Mouse (Mus musculus): ENCODE data around the gene St5.
A peak's percentile ranks its signal among the peaks of the same experiment; 100 is the strongest.

The St5 gene

GRCm38 (mm10) chr7:109703190-109704015, at the start of gene St5, which contains the start of gene Akip1:
St5 (minus strand) TSS chr7:109703605.
Akip1 (plus strand) TSS chr7:109703690.
- peak; percentile 99 for DNase-seq

DNA sequence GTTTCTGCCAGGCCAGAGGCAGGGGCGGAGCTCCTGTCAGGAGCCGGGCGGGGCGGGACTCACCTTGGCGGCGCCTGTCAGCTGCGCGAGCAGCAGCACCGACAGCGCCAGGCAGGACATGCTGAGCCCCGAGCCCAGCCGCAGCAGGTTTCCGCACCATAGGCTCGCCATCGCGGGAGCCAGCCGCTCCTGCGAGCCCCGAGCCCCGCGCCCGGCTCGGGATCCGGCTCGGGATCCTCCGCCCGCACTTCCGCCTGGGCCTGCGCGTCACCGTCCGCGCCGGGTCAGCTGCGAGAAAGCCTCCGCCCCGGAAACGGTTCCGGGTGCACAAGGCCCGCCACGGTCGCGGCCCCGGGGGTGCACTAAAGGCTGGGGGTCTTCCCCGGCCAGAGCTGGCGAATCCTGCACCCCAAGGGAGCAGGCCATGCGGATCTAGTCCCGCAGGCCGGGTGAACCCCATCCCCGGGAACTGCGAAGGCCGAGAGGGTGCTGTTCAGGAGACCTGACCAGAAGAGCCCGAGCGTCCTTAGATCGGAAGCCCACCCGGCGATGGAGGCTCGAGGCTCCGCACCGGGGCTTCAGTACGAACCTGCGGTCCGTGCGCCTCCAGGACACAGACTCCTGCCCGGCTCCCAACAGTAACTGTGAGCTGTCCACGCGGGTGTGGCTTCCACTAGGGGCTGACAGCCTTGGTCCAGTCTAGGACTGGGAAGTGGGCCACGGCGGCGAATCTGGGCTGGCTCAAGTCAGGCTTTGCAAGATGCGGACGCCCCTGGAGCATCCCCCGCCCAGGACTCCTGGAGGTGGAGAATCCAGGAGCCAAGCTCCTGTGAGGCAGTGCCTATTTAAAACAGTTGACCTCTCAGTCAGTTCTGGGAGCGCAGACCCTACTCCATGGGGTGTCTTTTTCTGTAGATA, 48.9 kb upstream of the St5 start, which contains the start of gene Tmem9b:
Gene Tmem9b, minus strand, starts transcription at position 868 of the 918 bp plus-strand sequence.
- peak; percentile 83 to 84 for DNase-seq

DNA sequence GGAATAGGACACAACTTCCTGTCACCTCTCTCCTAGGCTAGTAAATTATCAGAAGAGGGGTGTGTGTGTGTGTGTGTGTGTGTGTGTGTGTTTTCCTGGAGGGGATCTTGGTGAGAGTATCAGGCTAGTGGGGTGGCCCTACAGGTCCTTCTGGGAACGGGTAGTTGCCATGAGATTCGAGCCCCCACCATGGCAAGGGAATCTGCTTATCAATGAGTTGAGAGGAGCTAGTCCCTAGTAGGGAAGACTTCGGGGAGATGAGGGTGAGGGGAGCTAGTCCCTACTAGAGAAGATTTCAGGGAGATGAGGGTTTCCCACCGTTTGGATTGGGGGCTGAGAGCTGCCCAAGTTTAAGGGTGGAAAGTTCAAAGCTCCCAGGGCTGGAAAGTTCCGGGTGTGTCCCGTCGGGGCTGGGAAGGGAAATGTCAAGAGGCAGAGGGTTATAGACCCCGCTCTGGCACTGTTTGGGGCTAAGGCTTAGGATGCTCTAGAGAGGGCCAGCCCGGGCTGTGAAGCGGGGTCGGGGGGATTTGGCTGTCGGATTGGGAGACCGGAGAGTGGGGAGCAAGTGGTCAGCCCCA, 48.1 kb upstream of the St5 start:
- DNase-seq, result peak in 1 of 2 experiments; percentile 22

DNA sequence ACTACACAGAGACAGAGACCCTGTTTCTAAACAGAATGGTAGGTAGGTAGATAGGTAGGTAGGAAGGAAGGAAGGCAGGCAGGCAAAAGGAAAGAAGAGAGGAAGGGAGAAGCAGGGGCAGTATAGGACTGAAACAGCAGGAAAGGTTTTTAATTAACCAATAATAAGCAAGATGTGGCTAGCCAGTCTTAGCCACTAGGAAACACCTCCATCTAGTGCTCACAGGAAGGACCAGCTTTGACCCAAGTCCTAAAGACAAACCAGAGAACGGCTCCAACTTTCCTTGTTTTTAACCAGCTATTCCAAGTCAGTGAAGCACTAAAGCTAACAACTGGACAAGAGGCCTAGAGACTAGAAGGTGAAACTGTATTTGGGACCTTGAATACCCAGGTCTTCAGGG, 44.3 kb upstream of the St5 start:
- no peak for DNase-seq

- DNase-seq, result no peak
Measured at GRCm38 (mm10) chr7:109741703-109742102, 38.3 kb upstream of the St5 start.

DNA sequence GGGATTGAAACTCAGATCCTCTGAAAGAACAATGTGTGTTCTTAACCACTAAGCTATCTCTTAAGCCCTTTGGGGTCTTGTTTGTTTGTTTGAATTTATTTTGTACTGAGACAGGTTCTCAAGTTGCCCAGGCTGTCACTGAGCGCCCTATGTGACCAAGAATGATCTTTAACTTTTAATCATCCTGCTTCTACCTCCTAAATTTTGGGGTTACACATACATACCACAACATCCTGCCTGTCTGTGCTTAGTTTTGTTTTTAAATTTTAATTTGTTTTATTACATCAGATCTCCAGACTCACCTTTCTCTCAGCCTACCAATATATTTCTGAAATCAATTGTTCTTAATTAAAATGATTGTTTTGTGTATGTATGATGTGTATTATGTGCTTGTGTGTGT, 37.7 kb upstream of the St5 start:
- no peak for DNase-seq

DNA sequence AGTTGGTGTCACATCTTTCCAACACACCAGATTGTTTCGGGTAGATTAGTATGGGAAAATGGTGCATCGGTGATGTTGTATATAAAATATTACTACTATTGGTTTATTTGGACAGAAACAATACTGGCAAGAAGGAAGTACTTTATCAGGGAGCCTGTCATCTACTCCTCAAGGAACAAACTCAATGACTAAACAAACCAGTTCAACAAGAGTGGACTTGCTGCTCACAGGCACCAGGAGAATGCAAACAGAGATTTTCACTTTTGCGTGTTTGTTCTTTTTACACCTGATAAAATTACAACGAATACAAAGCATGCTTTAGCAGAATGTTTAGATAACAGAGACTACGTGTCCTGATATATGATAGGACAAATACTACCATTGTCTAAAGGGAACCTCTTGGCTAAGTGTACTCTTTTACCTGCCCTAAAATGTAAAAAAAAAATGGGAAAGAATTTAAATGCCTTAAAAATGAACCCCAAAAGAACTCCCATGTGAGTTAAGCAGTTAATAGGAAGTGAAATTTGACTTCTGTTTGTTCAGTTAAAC, 36.5 kb upstream of the St5 start:
- no peak for DNase-seq

DNA sequence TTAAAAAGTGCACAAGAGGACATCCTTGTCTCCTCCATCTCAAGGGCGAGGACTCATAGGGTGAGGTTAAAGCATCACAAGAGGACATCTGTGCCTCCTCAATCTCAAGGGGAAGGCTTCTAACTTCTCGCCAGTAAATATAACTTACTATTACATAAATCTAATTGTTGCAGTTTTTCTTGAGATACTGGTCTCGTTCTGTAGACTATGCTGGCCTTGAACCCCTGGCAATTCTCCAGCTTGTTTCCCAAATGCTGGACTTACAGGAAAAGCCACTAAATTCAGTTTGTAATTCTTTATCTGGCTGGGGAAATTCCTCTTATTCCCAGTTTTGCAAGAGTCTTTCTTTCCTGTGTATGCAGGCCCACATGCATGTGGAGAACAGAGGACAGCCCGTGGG, 31.4 kb upstream of the St5 start:
- DNase-seq, result no peak

DNA sequence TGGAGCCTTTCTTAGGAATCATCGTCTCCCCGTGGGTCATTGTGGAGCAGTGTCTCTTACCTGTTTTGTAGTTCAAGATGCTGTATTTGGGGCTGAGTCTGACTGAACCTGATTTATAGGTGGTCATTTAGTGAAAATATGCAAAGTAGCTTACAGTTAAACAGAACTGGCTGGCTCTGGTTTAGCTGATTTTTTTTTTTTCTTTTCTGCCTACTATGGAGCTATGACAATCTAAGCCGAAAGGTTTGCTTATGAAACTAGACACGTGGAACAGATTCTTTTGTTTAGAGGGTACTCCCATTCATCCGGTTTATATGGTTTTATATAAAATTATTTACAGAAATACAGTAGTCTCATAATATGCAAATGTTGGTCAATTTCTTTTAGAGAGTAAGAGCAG, 28.2 kb upstream of the St5 start, which contains the start of gene Ascl3:
Gene Ascl3, minus strand, starts transcription at position 101 of the 400 bp plus-strand sequence.
- DNase-seq, result no peak

DNA sequence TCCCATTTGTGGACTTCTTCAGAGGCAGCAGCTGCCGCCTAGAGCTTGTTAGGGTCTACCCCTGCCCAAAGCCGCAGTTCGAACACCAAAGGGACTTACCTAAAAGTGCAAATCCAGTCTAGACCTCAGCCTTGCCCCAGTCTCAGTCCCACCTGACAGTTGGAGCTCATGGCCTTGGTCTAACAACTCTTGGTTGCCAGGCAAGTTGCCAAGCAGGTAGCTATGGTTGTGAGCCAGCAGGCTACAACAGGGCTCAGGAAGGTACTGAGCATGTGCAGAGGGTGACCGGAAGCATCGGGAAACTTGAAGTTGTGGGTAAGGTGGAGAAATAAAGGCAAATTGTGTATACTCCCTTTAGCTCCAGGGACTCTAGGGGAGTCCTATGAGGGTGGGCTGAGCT, 20.3 kb upstream of the St5 start, which contains the start of gene BC051019:
Gene BC051019, minus strand, starts transcription at position 154 of the 400 bp plus-strand sequence.
- DNase-seq, result no peak

DNA sequence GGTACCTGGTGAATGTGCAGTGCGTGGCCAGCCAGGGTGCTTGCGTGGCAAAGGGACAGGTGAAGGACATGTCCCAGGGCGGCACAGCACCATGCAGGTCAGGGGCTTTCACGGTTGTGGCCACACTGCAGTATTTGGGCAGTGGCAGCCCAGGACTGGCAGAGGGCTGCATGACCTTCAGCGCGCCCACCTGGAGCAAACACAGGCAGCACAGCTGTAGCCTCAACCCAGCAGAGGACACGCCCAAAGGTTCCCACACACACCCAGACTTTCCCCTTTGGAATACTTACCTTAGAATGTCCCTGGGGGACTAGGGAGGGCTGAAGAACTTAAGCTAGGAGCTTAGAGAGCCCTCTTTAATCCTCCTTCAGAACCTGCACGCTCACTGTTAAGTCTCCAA, 19.7 kb upstream of the St5 start:
- no peak for DNase-seq

GRCm38 (mm10) chr7:109722618-109723017, 19.2 kb upstream of the St5 start:
- peak; percentile 24 to 32 for DNase-seq

- no peak for DNase-seq
Measured at GRCm38 (mm10) chr7:109719286-109719685, 15.9 kb upstream of the St5 start.

GRCm38 (mm10) chr7:109713434-109713982, 10.1 kb upstream of the St5 start:
- no peak for DNase-seq

DNA sequence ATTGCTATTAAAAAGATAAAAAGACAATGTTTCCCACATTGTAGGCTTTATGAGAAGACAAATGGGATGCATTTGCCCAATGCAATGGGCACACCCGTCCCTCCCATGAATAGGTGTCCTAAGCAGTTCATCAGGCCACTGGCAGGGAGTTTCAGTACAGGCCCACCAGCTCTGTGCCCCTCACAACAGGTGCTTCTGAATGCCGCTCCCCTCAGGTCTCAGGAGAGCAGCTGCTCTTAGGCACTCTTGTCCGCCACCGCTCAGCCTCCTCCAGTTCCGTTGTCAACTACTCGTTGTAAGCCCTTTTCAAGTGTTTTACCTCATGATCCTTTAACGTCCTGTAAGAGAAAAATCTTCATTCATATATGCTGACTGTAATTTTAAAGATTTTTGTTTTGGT, 8.8 kb upstream of the St5 start:
- DNase-seq, result no peak

DNA sequence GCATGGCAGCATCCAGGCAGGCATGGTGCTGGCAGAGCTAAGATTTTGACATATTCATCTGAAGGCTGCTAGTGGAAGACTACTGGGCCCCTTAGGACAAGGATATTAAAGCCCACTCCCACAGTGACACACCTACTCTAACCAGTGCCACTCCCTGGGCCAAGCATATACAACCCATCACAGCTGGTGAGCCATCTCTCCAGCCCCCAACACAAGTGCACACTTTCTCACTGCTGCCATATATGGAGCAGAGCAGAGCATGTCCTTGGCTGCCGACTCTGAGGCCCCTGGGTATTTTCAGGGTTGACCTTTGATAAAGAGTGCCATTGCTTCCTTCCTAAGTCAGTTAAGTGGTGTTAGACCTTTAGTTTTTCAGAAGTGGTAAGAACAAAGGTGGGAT, 6.7 kb upstream of the St5 start:
- no peak for DNase-seq

DNA sequence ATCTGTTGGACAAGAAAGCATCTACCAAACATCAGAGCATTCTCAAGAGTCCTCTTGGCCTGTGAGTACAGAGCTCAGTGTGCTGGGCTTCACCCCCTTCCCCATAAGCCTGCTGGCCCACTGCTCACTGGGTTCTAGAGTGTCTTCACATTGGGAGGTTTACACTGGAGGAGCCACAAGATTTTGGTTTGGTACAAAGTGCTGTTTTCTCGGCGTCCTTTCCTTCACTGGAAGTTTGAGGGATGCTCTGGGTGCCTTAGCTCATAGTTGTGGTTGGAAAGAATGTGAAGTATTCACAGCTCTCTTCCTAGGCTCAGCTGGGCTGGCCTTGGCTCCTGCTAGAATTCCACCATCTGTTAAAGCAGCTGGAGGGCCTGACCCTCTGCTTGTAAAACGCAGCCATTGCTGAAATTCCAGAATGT, 5.6 kb upstream of the St5 start:
- DNase-seq, result no peak

GRCm38 (mm10) chr7:109707023-109707785, 3.8 kb upstream of the St5 start:
- peak; percentile 53 to 62 for DNase-seq

DNA sequence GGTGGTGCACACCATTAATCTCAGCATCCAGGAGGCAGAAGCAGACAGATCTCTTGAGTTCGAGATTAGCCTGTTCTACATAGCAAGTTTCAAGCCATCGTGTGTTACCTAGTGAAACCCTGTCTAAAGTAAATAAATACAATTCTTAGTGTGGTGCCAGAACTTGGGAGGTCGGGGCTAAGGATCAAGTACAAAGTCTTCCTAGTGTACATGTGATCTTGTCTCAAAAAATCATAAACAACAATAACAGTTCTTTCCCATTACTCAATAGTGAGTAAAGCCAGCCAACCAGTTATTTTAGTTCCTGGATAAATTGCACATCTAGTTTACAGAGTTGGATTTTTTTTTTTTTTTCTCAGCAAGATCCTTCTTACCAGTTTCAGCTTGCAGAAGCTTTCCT, 1.1 kb upstream of the St5 start:
- DNase-seq, result no peak

- DNase-seq, result no peak
Measured at GRCm38 (mm10) chr7:109704016-109704377, 592 bp upstream of the St5 start.

DNA sequence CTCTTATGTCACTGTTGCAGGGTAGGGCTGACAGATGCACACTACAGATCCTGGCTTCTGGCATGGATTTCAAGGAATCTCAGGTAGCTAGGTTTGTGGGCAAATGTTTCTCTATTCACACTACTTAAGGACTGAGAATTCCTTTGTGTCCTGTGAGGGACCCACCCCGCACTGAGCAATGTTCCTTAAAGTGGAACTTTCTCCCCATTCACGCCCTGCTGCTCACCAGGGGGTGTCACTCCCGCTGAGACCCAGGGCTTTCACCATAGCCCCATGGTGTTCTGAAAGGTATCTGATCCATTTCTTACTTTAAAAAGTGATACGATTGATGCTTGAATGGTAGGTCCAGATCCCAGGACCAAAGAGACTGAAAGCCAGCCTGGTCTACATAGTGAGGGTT, 684 bp downstream of the St5 start:
- no peak for DNase-seq

GRCm38 (mm10) chr7:109700213-109700612, 3.2 kb downstream of the St5 start:
- DNase-seq, result peak; percentile 7 to 12

Data from B cell, adult 2 months (primary cell).